Mouse (Mus musculus) cerebellum, adult 2 months (tissue): ENCODE results near the gene Wnt3a.
"Not testable (repeated sequence)": the region's sequence is repeated elsewhere in the genome, so short reads cannot be mapped to it uniquely, and the experiment has no call there.

Experiments
- CTCF ChIP-seq: fragments of 200-500 bp; IDR thresholded peaks from 2 replicates; pipeline ENCODE4 v1.5.1; 2011; ENCODE audit warnings: low read depth, mild to moderate bottlenecking, control low read depth, low read length, moderate library complexity, borderline replicate concordance; ENCODE audit not compliant: insufficient read depth
- POLR2A ChIP-seq: fragments of 200-500 bp; IDR thresholded peaks from 2 replicates; pipeline ENCODE4 v1.6.1; 2011; ENCODE audit warnings: low read length, control low read depth, borderline replicate concordance; ENCODE audit not compliant: insufficient read depth

DNA sequence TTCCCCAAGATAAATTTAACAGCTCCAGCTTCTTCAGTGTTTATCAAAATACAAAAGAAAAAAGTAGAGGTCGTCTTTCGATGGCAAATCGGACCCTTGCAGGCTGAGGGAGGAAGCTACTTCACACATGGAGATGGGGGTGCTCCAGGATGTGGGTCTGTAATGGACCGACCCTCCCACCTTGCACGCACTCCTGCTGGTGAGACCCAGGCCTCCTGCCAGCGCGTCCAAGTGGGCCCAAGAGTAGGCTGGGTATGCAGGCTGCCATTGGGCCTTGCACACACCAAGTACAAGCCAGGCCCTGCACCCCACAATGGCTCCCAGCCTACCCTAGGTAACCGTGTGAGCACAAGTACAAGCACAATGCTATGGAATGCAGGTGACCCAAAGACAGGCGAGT lies 79.0 kb downstream of the Wnt3a start:
- TF ChIP-seq CTCF, POLR2A: not testable (repeated sequence)
